Mouse (Mus musculus) urinary bladder, adult 2 months (tissue): ENCODE results near the gene Rnf144a. TPM values are rescaled to one million over a fixed set of nuclear protein-coding genes. Genes with fewer than 3 reads are reported as not detected.

ENCODE experiments used
- DNase-seq: peaks from one replicate; pipeline ENCODE4 v3.0.0; 2022; ENCODE audit warnings: low spot score
- polyA plus RNA-seq: library from polyadenylated mRNA; depleted of rRNA; stranded (reverse); fragments of >200 nt; gene quantifications from 2 replicates; pipeline ENCODE4 v1.2.3, GENCODE M21; 2012

Gene Rnf144a
- polyA plus RNA-seq, 1 experiment, result 3.4 TPM

- no peak for DNase-seq
These were observed 4.6 kb downstream of the Rnf144a start for GRCm38 (mm10) chr12:26410443-26410842.

DNA sequence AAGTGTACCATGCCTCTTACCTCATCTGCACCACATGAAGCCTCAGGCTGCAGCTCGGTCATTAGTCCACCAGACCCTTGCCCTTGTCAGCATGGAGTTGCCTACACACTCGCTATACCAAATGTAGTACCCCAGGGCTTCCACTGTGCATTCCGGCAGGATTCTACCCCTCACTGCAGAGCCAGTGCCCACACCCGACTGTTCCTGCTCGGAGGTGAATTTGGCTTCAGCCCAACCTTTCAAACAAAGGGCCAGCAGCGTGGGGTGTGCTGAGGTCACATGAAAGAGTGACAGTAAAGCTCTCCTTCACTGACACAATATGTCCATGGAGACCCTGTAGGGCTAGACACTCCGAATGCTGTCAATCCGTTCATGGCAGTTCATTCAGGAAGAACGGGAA lies 6.3 kb downstream of the Rnf144a start:
- no peak for DNase-seq

DNA sequence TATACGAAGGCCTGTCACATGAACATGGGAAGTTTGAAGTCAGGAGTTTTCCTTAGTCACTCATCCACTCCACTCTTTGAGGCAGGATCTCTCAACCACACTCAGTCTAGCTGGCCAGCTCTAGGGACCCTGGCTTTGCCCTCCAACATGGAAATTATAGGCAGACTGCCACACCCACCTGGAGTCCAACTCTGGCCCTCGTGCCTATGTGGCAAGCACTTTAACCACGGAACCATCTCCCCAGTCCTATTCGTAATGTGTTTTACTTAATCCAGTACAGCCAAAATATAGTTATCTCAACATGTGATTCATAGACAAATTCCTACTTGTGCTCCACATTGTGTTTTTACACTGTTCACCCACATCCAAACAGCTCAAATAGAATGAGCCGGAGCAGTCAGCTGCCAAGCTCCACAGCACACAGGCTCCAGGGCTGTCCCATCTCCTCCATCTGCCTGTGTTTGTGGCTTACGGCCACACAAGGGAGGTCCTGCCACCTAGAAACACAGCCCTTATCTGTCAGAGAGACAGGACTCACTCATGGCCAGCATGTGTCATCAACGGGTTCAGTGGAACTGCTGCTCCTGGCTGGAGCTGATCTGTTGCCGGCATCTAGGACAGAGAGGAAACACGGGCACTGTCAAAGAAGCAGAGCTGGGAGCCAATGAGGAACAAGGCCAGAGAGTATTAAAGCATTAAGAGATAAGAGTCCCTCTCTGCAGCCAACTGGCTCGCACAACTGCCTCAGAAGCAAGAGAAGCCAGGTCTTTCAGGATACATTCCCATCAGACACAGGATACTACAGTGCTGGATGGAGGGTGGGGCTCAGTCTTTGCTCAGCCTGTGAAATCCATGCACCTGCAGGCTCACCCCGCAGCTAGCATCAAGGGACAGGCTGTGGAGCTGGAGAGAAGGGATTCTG lies 10.0 kb downstream of the Rnf144a start:
- DNase-seq, result no peak

- no peak for DNase-seq
These were observed 11.5 kb downstream of the Rnf144a start for GRCm38 (mm10) chr12:26403372-26404125.

DNA sequence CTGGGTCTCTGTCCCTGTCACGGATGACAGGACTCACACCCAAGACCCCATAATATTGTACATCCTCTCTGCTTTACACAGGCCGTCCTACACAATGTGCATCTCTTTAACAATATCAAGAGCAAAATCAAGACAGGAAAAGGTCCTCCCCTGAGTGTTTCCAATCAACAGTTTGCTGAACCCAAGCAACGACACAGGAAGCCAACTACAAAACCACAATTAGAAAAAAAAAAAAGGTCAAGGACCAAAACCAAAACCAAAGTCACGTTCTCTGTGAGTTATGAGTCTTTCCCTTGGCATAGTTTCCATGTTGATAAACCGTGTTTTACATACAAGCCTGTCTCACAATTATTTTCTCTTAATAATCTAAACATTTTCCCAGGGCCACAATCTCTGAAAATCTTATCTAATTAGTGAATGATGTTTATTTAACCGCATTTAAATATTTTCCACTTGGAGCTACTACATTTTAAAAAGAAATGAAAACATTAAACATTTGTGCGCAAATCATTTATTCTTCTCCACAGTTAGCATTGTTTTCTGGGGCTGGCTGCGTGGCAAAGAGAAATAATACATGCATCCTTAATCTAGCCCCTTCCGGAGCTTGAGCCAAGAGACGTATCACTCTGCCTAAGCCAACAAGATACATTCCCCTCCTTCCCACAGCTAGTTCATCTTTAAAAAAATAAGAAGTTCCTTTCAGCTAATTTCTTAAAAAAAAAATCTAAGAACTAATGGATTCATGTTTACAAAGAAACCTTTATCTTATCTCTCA lies 13.2 kb downstream of the Rnf144a start:
- no peak for DNase-seq

- no peak for DNase-seq
These were observed 13.8 kb downstream of the Rnf144a start for GRCm38 (mm10) chr12:26401254-26401653.

- no peak for DNase-seq
These were observed 14.3 kb downstream of the Rnf144a start for GRCm38 (mm10) chr12:26400762-26401161.

GRCm38 (mm10) chr12:26399391-26399790 lies 15.7 kb downstream of the Rnf144a start:
- DNase-seq, result no peak

DNA sequence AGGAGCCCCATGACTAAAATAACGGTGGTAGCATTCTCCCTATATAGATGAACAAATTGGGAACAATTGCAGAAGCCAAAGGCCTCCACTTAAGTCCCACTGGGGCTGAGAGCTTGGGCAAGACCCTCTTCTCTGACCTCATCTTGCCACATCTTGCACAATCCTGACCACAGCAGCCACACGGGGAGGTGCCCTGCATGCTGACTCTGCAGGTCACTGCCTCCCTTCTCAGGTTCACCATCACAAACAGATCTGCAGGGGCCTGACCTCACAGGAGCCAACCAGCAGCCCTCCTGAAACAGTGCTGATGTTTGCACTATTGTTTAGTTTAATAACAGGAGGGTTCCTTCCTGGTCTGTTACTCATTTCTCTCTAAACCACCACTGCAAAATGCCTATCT lies 16.5 kb downstream of the Rnf144a start:
- DNase-seq, result no peak

GRCm38 (mm10) chr12:26394485-26395470 lies 20.3 kb downstream of the Rnf144a start:
- no peak for DNase-seq

GRCm38 (mm10) chr12:26393291-26393690 lies 21.8 kb downstream of the Rnf144a start:
- no peak for DNase-seq

GRCm38 (mm10) chr12:26391162-26391561 lies 23.9 kb downstream of the Rnf144a start:
- no peak for DNase-seq

DNA sequence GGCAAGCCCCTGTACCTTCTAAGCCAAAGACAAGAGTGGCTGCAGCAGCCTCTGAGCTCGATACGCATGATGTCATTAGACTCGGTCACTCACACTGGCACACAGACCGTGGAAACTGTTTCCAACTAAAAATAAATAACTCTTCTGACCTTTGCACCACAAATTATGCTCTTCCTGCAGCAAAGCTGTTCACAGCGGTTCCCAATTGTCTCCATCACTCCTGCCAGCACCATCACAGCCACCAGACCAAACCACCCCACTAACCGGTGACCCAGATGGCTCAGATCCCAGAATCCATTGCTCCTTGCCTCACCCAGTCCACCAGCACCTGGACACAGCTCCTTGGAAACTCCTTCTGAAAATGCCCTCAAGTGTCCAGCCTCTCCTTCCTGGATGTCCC lies 27.5 kb downstream of the Rnf144a start:
- DNase-seq, result no peak

- no peak for DNase-seq
These were observed 28.1 kb downstream of the Rnf144a start for GRCm38 (mm10) chr12:26386947-26387346.

DNA sequence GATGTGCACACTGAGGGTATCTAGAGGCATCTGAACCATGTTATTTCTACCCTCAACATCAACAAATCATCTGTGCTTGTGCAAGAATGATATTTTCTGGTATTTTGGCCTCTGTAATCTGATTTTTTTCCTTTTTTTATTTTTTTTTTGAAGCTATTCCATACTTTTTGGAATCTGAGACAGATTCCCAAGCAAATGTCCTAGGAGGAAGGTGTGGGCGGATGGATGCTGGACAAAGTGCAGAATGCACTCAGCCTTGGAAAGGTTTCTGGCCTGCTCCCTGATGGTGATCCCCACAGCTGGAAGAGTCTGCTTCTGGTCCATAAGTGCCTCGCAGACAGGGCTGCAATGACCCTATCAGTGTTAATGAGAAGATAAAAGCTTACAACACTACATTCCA lies 28.9 kb downstream of the Rnf144a start:
- DNase-seq, result no peak

GRCm38 (mm10) chr12:26385735-26386134 lies 29.3 kb downstream of the Rnf144a start:
- DNase-seq, result no peak

- no peak for DNase-seq
These were observed 33.3 kb downstream of the Rnf144a start for GRCm38 (mm10) chr12:26381730-26382129.

GRCm38 (mm10) chr12:26379797-26380196 lies 35.3 kb downstream of the Rnf144a start:
- DNase-seq, result no peak

GRCm38 (mm10) chr12:26377691-26378090 lies 37.4 kb downstream of the Rnf144a start:
- DNase-seq, result no peak

- no peak for DNase-seq
These were observed 38.3 kb downstream of the Rnf144a start for GRCm38 (mm10) chr12:26376541-26377323.
